Mouse (Mus musculus) neural tube, embryonic 15.5 days (tissue): ENCODE data around the gene Ccnyl1. TPM values are rescaled to one million over a fixed set of nuclear protein-coding genes. Genes with fewer than 3 reads are reported as not detected.

Experiments
- polyA plus RNA-seq: library from polyadenylated mRNA; unstranded; fragments of >200 nt; fragmentation: Nextera tagmentation; extraction: Ambion mirVana; gene quantifications from 2 replicates; pipeline ENCODE4 v1.2.1, GENCODE M21; 2015

Ccnyl1 gene
- polyA plus RNA-seq, 1 experiment from 2014 or later = 3.9 TPM

Other genes with a start within 250 kb of the Ccnyl1 start
- 25.4 and 27.5 TPM in 2 replicates for gene Creb1, start 157.8 kb upstream of the Ccnyl1 start, polyA plus RNA-seq
- gene Mettl21a, start 73.2 kb upstream of the Ccnyl1 start, polyA plus RNA-seq = 17.7 and 18.8 TPM in 2 replicates
- 0.26 and 0.74 TPM in 2 replicates for gene Fzd5, start 47.3 kb downstream of the Ccnyl1 start, polyA plus RNA-seq